ENCODE assay signal across 32 mouse cellular contexts in the genomic region with DNA sequence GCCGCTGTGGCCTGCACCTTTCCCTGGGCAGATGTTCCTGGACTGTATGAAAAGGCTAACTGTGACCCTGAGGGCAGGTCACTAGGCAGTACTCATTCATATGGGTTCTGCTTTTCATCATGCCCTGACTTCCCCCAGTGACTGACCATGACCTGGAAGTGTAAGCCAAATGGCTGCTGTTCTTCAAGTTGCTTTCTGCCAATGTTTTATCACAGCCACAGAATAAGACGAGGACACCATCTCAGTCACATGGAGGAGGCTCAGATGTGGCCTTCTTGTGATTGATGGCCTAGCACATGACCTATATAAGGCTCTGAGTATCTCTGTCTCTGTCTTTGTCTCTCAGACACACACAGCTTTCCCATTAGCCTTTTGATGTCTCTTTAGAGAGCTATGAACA. TPM values are rescaled to one million over a fixed set of nuclear protein-coding genes. Genes with fewer than 3 reads are reported as not detected.
"Had no signal": no experiment of that assay in that cellular context is flagged by ENCODE, and none has a peak within 500 bp of the region (broad histone marks: within the 10 kb centered on the region; RNA-seq: fewer than 3 reads in every experiment).

No protein-coding gene starts in this region.

- H3K9me3 ChIP-seq: limb, embryonic 10.5 days; limb, embryonic 15.5 days; liver, embryonic 12.5 days; liver, embryonic 13.5 days; liver, embryonic 15.5 days; lung, embryonic 15.5 days; megakaryocyte, embryonic 14.5 days; midbrain, embryonic 10.5 days; midbrain, embryonic 12.5 days; midbrain, embryonic 13.5 days; midbrain, embryonic 15.5 days had no signal

- DNase-seq: left cerebral cortex, postnatal 4 days; liver; liver, embryonic 13.5 days; liver, postnatal 0 days; lung, adult 18-20 months; lung, adult 2 months; lung, embryonic 14.5 days; lung, postnatal 10 days; lung, postnatal 14 days; lung, postnatal 36 days; lung, postnatal 4 days; midbrain, embryonic 14.5 days had no signal

- H3K4me2 ChIP-seq: limb, embryonic 12.5 days; limb, embryonic 13.5 days; limb, embryonic 15.5 days; liver, embryonic 11.5 days; liver, embryonic 12.5 days; liver, embryonic 13.5 days; liver, embryonic 15.5 days; lung, embryonic 14.5 days; lung, embryonic 15.5 days; midbrain, embryonic 11.5 days; midbrain, embryonic 12.5 days; midbrain, embryonic 13.5 days; midbrain, embryonic 15.5 days had no signal

- H3K27me3 ChIP-seq: limb, embryonic 12.5 days; limb, embryonic 13.5 days; limb, embryonic 15.5 days; lung, embryonic 15.5 days; midbrain, embryonic 13.5 days; midbrain, embryonic 15.5 days had no signal

- H3K4me3 ChIP-seq: limb, embryonic 10.5 days; limb, embryonic 12.5 days; limb, embryonic 13.5 days; limb, embryonic 15.5 days; liver, embryonic 12.5 days; liver, embryonic 13.5 days; liver, embryonic 15.5 days; lung, embryonic 15.5 days; megakaryocyte, embryonic 14.5 days; midbrain, embryonic 10.5 days; midbrain, embryonic 12.5 days; midbrain, embryonic 13.5 days; midbrain, embryonic 15.5 days; myocyte had no signal

- H3K27ac ChIP-seq: limb, embryonic 10.5 days; limb, embryonic 12.5 days; limb, embryonic 13.5 days; limb, embryonic 15.5 days; liver, embryonic 12.5 days; liver, embryonic 13.5 days; liver, embryonic 14.5 days; liver, embryonic 15.5 days; lung, embryonic 15.5 days; macrophage; midbrain, embryonic 10.5 days; midbrain, embryonic 12.5 days; midbrain, embryonic 13.5 days; midbrain, embryonic 15.5 days had no signal

- H3K36me3 ChIP-seq: liver, embryonic 12.5 days; liver, embryonic 13.5 days; liver, embryonic 15.5 days; lung, embryonic 15.5 days had no signal

- H3K9ac ChIP-seq: limb, embryonic 12.5 days; limb, embryonic 13.5 days; limb, embryonic 15.5 days; liver, embryonic 12.5 days; liver, embryonic 13.5 days; liver, embryonic 14.5 days; liver, embryonic 15.5 days; liver, postnatal 0 days; lung, embryonic 14.5 days; lung, embryonic 15.5 days; midbrain, embryonic 12.5 days; midbrain, embryonic 13.5 days; midbrain, embryonic 15.5 days had no signal

- ATAC-seq: liver, embryonic 12.5 days; liver, postnatal 0 days; lung, postnatal 0 days; midbrain, embryonic 13.5 days; midbrain, embryonic 15.5 days; midbrain, embryonic 16.5 days had no signal

RNA-seq across cellular contexts. Expression of a gene that starts 27.3 kb away (rescaled TPM):
- total RNA-seq: monocyte, adult 5-6 weeks had no signal
